Mouse (Mus musculus) liver, embryonic 11.5 days (tissue): ENCODE measurements at regions not wholly inside any gene's neighbourhood (a gene's known extent, or its start where the extent isn't known, plus 50 kb on each side); places are given as distances from the start of the nearest gene placed in this dataset.

Experiments
- ATAC-seq: fragments of 200-750 bp; cut with Nextera tagmentation; replicated peaks from 2 replicates; pipeline ENCODE4 v1.8.0; 2017; ENCODE audit warnings: moderate number of reproducible peaks, mild to moderate bottlenecking, moderate TSS enrichment, moderate library complexity; ENCODE audit not compliant: low FRiP score
- DNase-seq: peaks from one replicate; pipeline ENCODE4 v3.0.0-alpha.2; 2017; ENCODE audit warnings: low spot score
- H3K27ac ChIP-seq: fragments of 300-500 bp; sonication (generic); 2 replicates; pipeline ENCODE4 v1.5.1; 2014; ENCODE audit warnings: mild to moderate bottlenecking, low read depth, low read length, control low read depth
- H3K27me3 ChIP-seq: fragments of 300-500 bp; sonication (generic); replicated peaks from 2 replicates; pipeline ENCODE4 v1.6.1; 2014; ENCODE audit warnings: low read length, mixed read lengths; ENCODE audit not compliant: control insufficient read depth, insufficient read depth
- H3K36me3 ChIP-seq: fragments of 300-500 bp; sonication (generic); 2 replicates; pipeline ENCODE4 v1.6.1; 2014; ENCODE audit warnings: mild to moderate bottlenecking, low read length, moderate library complexity, mixed read lengths; ENCODE audit not compliant: control insufficient read depth, insufficient read depth
- H3K4me1 ChIP-seq: fragments of 300-500 bp; sonication (generic); replicated peaks from 2 replicates; pipeline ENCODE4 v1.6.1; 2014; ENCODE audit warnings: low read length, mixed read lengths; ENCODE audit not compliant: control insufficient read depth, insufficient read depth
- H3K4me2 ChIP-seq: fragments of 300-500 bp; sonication (generic); 2 replicates; pipeline ENCODE4 v1.6.1; 2014; ENCODE audit warnings: mild to moderate bottlenecking, control low read depth, moderate library complexity
- H3K4me3 ChIP-seq: fragments of 300-500 bp; sonication (generic); 2 replicates; pipeline ENCODE4 v1.5.1; 2014; ENCODE audit warnings: low read depth, low read length, control low read depth
- H3K9ac ChIP-seq: fragments of 300-500 bp; sonication (generic); 2 replicates; pipeline ENCODE4 v1.6.1; 2014; ENCODE audit warnings: low read depth, low read length, control low read depth
- H3K9me3 ChIP-seq: fragments of 300-500 bp; sonication (generic); 2 replicates; pipeline ENCODE4 v1.6.1; 2016; ENCODE audit warnings: low read length, inconsistent platforms, mixed read lengths; ENCODE audit not compliant: control insufficient read depth
- whole genome bisulfite sequencing: fragments of 180-500 bp; shearing (Covaris S2); extraction: QIAGEN DNeasy Blood & Tissue Kit; methylation state at CpG from one replicate; pipeline ENCODE4 v1.1.7; 2014; 5-methylcytosine and 5-hydroxymethylcytosine counted together

GRCm38 (mm10) chr5:118815783-118816182 is 255.3 kb downstream of the Med13l start:
- Histone ChIP-seq H3K9ac (no peak overlapping the region), H3K4me1 (no peaks in the 10 kb centered on the region), H3K27me3 (no peaks in the 10 kb centered on the region), H3K36me3 (no peaks in the 10 kb centered on the region), H3K4me3 (no peak overlapping the region), H3K27ac (no peak overlapping the region), H3K9me3 (no peaks in the 10 kb centered on the region), H3K4me2 (no peak overlapping the region)
- 62% methylated on average over 5 of the region's 5 CpGs for WGBS
- no peak for DNase-seq
- ATAC-seq, result no peak

- peaks cover 2% of the 10 kb centered on the region; the same call in 1 of the 2 replicates for H3K9me3 ChIP-seq
- no peak overlapping the region for H3K27ac ChIP-seq
- ATAC-seq, result no peak
- H3K4me3 ChIP-seq, result no peak overlapping the region
- no peaks in the 10 kb centered on the region for H3K36me3 ChIP-seq
- no peaks in the 10 kb centered on the region for H3K27me3 ChIP-seq
- H3K4me2 ChIP-seq, result no peak overlapping the region
- H3K9ac ChIP-seq, result no peak overlapping the region
- no peaks in the 10 kb centered on the region for H3K4me1 ChIP-seq
- no peak for DNase-seq
- 69% methylated on average over 7 of the region's 7 CpGs for WGBS
These were observed 257.8 kb downstream of the Med13l start for GRCm38 (mm10) chr5:118818294-118818693.

- H3K4me2 ChIP-seq, result no peak overlapping the region
- H3K4me3 ChIP-seq, result no peak overlapping the region
- no peaks in the 10 kb centered on the region for H3K36me3 ChIP-seq
- ATAC-seq, result no peak
- no peak for DNase-seq
- peaks cover 2% of the 10 kb centered on the region; the same call in 1 of the 2 replicates for H3K9me3 ChIP-seq
- no peak overlapping the region for H3K9ac ChIP-seq
- H3K4me1 ChIP-seq, result no peaks in the 10 kb centered on the region
- H3K27ac ChIP-seq, result no peak overlapping the region
- 80% methylated on average over 10 of the region's 10 CpGs for WGBS
- H3K27me3 ChIP-seq, result no peaks in the 10 kb centered on the region
These were observed 264.3 kb downstream of the Med13l start for GRCm38 (mm10) chr5:118824791-118825190.

- Histone ChIP-seq H3K27ac (no peak overlapping the region), H3K4me2 (no peak overlapping the region), H3K27me3 (no peaks in the 10 kb centered on the region), H3K4me1 (no peaks in the 10 kb centered on the region), H3K4me3 (no peak overlapping the region), H3K9ac (no peak overlapping the region), H3K36me3 (no peaks in the 10 kb centered on the region), H3K9me3 (no peaks in the 10 kb centered on the region)
- ATAC-seq (no peak), DNase-seq (no peak)
- 67% methylated on average over 14 of the region's 14 CpGs for WGBS
These were observed 268.7 kb downstream of the Med13l start for GRCm38 (mm10) chr5:118829031-118829698.

GRCm38 (mm10) chr5:118832701-118833100 is 272.2 kb downstream of the Med13l start:
- WGBS, result 56% methylated on average over 6 of the region's 6 CpGs
- H3K9me3 ChIP-seq, result no peaks in the 10 kb centered on the region
- H3K4me2 ChIP-seq, result no peak overlapping the region
- H3K4me3 ChIP-seq, result no peak overlapping the region
- ATAC-seq, result no peak
- no peak overlapping the region for H3K27ac ChIP-seq
- no peaks in the 10 kb centered on the region for H3K36me3 ChIP-seq
- DNase-seq, result no peak
- H3K4me1 ChIP-seq, result no peaks in the 10 kb centered on the region
- no peak overlapping the region for H3K9ac ChIP-seq
- no peaks in the 10 kb centered on the region for H3K27me3 ChIP-seq

GRCm38 (mm10) chr5:118834129-118834528 is 273.6 kb downstream of the Med13l start:
- Histone ChIP-seq H3K27me3 (no peaks in the 10 kb centered on the region), H3K27ac (no peak overlapping the region), H3K4me2 (no peak overlapping the region), H3K9me3 (no peaks in the 10 kb centered on the region), H3K36me3 (no peaks in the 10 kb centered on the region), H3K9ac (no peak overlapping the region), H3K4me3 (no peak overlapping the region), H3K4me1 (no peaks in the 10 kb centered on the region)
- WGBS, result 65% methylated on average over 5 of the region's 5 CpGs
- DNase-seq (no peak), ATAC-seq (no peak)

- DNase-seq (no peak), ATAC-seq (no peak)
- Histone ChIP-seq H3K27me3 (no peaks in the 10 kb centered on the region), H3K4me2 (no peak overlapping the region), H3K4me3 (no peak overlapping the region), H3K36me3 (no peaks in the 10 kb centered on the region), H3K27ac (no peak overlapping the region), H3K4me1 (no peaks in the 10 kb centered on the region), H3K9ac (no peak overlapping the region), H3K9me3 (no peaks in the 10 kb centered on the region)
- WGBS, result 28% methylated on average over 1 of the region's 1 CpGs
These were observed 276.5 kb downstream of the Med13l start for GRCm38 (mm10) chr5:118837001-118837400.

GRCm38 (mm10) chr5:118838421-118838820 is 277.9 kb downstream of the Med13l start:
- DNase-seq (no peak), ATAC-seq (no peak)
- Histone ChIP-seq H3K36me3 (no peaks in the 10 kb centered on the region), H3K4me3 (no peak overlapping the region), H3K9me3 (no peaks in the 10 kb centered on the region), H3K27ac (no peak overlapping the region), H3K27me3 (no peaks in the 10 kb centered on the region), H3K4me2 (no peak overlapping the region), H3K9ac (no peak overlapping the region), H3K4me1 (no peaks in the 10 kb centered on the region)
- WGBS, result 39% methylated on average over 7 of the region's 7 CpGs

- no peaks in the 10 kb centered on the region for H3K4me1 ChIP-seq
- no peak overlapping the region for H3K27ac ChIP-seq
- WGBS, result 52% methylated on average over 5 of the region's 5 CpGs
- H3K27me3 ChIP-seq, result no peaks in the 10 kb centered on the region
- no peak overlapping the region for H3K9ac ChIP-seq
- ATAC-seq (no peak), DNase-seq (no peak)
- H3K4me2 ChIP-seq, result no peak overlapping the region
- H3K4me3 ChIP-seq, result no peak overlapping the region
- H3K36me3 ChIP-seq, result no peaks in the 10 kb centered on the region
- no peaks in the 10 kb centered on the region for H3K9me3 ChIP-seq
These were observed 279.4 kb downstream of the Med13l start for GRCm38 (mm10) chr5:118839916-118840315.
